Mouse (Mus musculus): ENCODE results near the gene Ereg.
A peak's percentile ranks its signal among the peaks of the same experiment; 100 is the strongest.

GRCm38 (mm10) chr5:91139446-91139873 is 65.0 kb downstream of the Ereg start, which contains the start of gene Areg:
- peak; percentile 10; the same call in 1 of the 2 replicates for TF ChIP-seq CTCF (conservative IDR thresholded peaks at IDR 0.05; ENCODE audit: insufficient read depth, insufficient read length, low read depth, low read length)
- no peak for TF ChIP-seq POLR2A (IDR thresholded peaks at IDR 0.05; ENCODE audit: low read depth, low read length)
